Comparison of ENCODE assay signal across 30 mouse cellular contexts in the genomic region with DNA sequence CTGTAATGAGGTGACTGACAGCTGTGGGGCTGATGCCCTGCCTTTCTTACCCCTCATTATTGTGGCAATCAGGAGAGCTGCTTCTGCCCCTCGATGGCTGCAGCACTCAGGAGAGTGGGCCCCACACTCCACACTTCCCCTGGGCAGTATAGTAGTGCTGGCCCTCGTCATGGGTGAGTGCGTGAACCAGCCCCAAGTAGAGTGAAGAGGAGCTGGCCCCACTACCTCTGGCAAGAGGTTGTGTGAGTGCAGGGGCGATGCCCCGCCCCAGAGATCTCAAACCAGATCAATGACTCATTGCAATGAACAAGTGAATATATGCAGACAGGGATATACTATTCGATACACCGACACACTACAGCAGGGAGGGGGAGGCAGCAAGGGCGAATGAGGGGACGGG. TPM values are rescaled to one million over a fixed set of nuclear protein-coding genes. Genes with fewer than 3 reads are reported as not detected.
DNase-seq lines count a peak whose midpoint lies in the region; ATAC-seq lines count a peak whose summit lies in the region.
"Had no signal": no experiment of that assay in that cellular context is flagged by ENCODE, and none has a peak within 500 bp of the region (broad histone marks: within the 10 kb centered on the region; RNA-seq: fewer than 3 reads in every experiment).

No protein-coding gene starts in this region.

- no peak overlapping the region for H3K27ac ChIP-seq in liver, embryonic 12.5 days
- H3K27ac ChIP-seq: embryonic facial prominence, embryonic 15.5 days; hindbrain, embryonic 14.5 days; limb, embryonic 10.5 days; limb, embryonic 15.5 days had no signal

- H3K9me3 ChIP-seq in liver, embryonic 12.5 days (replicated peaks), result no peaks in the 10 kb centered on the region
- H3K9me3 ChIP-seq: embryonic facial prominence, embryonic 15.5 days; heart, embryonic 12.5 days; limb, embryonic 10.5 days; limb, embryonic 15.5 days had no signal

- H3K4me1 ChIP-seq in liver, embryonic 12.5 days, result no peaks in the 10 kb centered on the region
- H3K4me1 ChIP-seq: embryonic facial prominence, embryonic 15.5 days; heart, embryonic 12.5 days; limb, embryonic 10.5 days; limb, embryonic 15.5 days had no signal

- 84% methylated on average over 9 of the region's 9 CpGs for WGBS in liver, embryonic 12.5 days (ENCODE audit: insufficient replicate concordance)

- peaks cover 51% of the 10 kb centered on the region for H3K36me3 ChIP-seq in liver, embryonic 12.5 days

- no peak overlapping the region for H3K4me3 ChIP-seq in liver, embryonic 12.5 days
- H3K4me3 ChIP-seq: embryonic facial prominence, embryonic 15.5 days; heart, embryonic 12.5 days; limb, embryonic 10.5 days; limb, embryonic 15.5 days; megakaryocyte, embryonic 14.5 days had no signal

- no peak overlapping the region for H3K9ac ChIP-seq in liver, embryonic 12.5 days
- H3K9ac ChIP-seq: embryonic facial prominence, embryonic 15.5 days; forebrain, postnatal 0 days; heart, embryonic 12.5 days; hindbrain, embryonic 14.5 days; limb, embryonic 15.5 days; liver, postnatal 0 days had no signal

- no peak overlapping the region for H3K4me2 ChIP-seq in liver, embryonic 12.5 days
- H3K4me2 ChIP-seq: embryonic facial prominence, embryonic 15.5 days; heart, embryonic 12.5 days; hindbrain, embryonic 14.5 days; limb, embryonic 15.5 days had no signal

- ATAC-seq in frontal cortex, adult (ENCODE audit: low TSS enrichment), result peak; percentile 62; the same call in 1 of the 2 replicates
- 0 out of 2 replicates have a peak, but pooled peaks have one; percentile 18 for ATAC-seq in liver, embryonic 12.5 days
- peak; percentile 17; the same call in 1 of the 2 replicates for ATAC-seq in megakaryocyte progenitor cell, adult 5-6 weeks (replicated peaks; ENCODE audit: poor library complexity)
- ATAC-seq: activated CD4-positive, CD25-positive, alpha-beta regulatory T cell, adult 4 months; forebrain, postnatal 0 days; inflammation-experienced regulatory T-cells, adult 6 months; liver, postnatal 0 days had no signal

- no peak for DNase-seq in frontal cortex, adult 2 months (ENCODE audit: extremely low spot score in 1 of 2, low spot score in 1 of 2)
- DNase-seq in liver, result no peak
- peak; percentile 28 for DNase-seq in brain, adult 2 months (ENCODE audit: low read depth, low spot score)
- DNase-seq in gastrocnemius, postnatal 25 days, result no peak
- DNase-seq: adrenal gland, adult 2 months; B cell, adult 2 months; cerebellum, adult 9-10 months; forebrain, postnatal 0 days; gastrocnemius, postnatal 14 days; heart, adult 18-20 months; heart, postnatal 4 days; kidney, adult 11 months; layer of hippocampus, postnatal 36 days; liver, postnatal 0 days; lung, postnatal 36 days; midbrain, embryonic 14.5 days; right cerebral cortex, postnatal 4 days; thymus, postnatal 4 days had no signal

- H3K27me3 ChIP-seq in liver, embryonic 12.5 days (replicated peaks), result no peaks in the 10 kb centered on the region
- H3K27me3 ChIP-seq: embryonic facial prominence, embryonic 15.5 days; heart, embryonic 12.5 days; limb, embryonic 15.5 days; megakaryocyte, embryonic 14.5 days had no signal

RNA-seq across cellular contexts. Expression of a gene that starts 15.5 kb away (rescaled TPM):
- polyA plus RNA-seq in frontal cortex, adult 2 months (2012; rRNA removed), result 517 and 524 TPM in 2 replicates
- 224 and 227 TPM in 2 replicates for polyA plus RNA-seq in liver, embryonic 12.5 days (2016; fragmentation: Nextera tagmentation; extraction: Ambion mirVana)
- 150 and 160 TPM in 2 replicates for total RNA-seq in megakaryocyte progenitor cell, adult 5-6 weeks (2015)
- 142 and 157 TPM in 2 replicates for total RNA-seq in megakaryocyte progenitor cell, adult 5-6 weeks (2017)
- total RNA-seq in gastrocnemius, postnatal 25 days (2021), result 100 to 1,000 TPM; 261 to 271 TPM

RNA-seq across cellular contexts. Expression of a gene that starts 16.6 kb away (rescaled TPM):
- polyA plus RNA-seq in frontal cortex, adult 2 months (2012; rRNA removed), result 50.9 and 52.4 TPM in 2 replicates
- 37.2 and 41.5 TPM in 2 replicates for polyA plus RNA-seq in liver, embryonic 12.5 days (2016; fragmentation: Nextera tagmentation; extraction: Ambion mirVana)
- 49.4 and 54.2 TPM in 2 replicates for total RNA-seq in megakaryocyte progenitor cell, adult 5-6 weeks (2015)
- 18.5 and 25.5 TPM in 2 replicates for total RNA-seq in megakaryocyte progenitor cell, adult 5-6 weeks (2017)
- total RNA-seq in gastrocnemius, postnatal 25 days (2021), result 10 to 100 TPM; 22.9 to 27.6 TPM

RNA-seq across cellular contexts. Expression of a gene that starts 49.4 kb away (rescaled TPM):
- 164 and 184 TPM in 2 replicates for polyA plus RNA-seq in frontal cortex, adult 2 months (2012; rRNA removed)
- 15.1 and 17.5 TPM in 2 replicates for polyA plus RNA-seq in liver, embryonic 12.5 days (2016; fragmentation: Nextera tagmentation; extraction: Ambion mirVana)
- 103 and 130 TPM in 2 replicates for total RNA-seq in megakaryocyte progenitor cell, adult 5-6 weeks (2015)
- total RNA-seq in megakaryocyte progenitor cell, adult 5-6 weeks (2017), result 123 and 159 TPM in 2 replicates
- total RNA-seq in gastrocnemius, postnatal 25 days (2021), result 10 to 100 TPM; 55.6 to 75.8 TPM

RNA-seq across cellular contexts. Expression of a gene that starts 54.1 kb away (rescaled TPM):
- polyA plus RNA-seq in frontal cortex, adult 2 months (2012; rRNA removed), result 1.2 and 1.8 TPM in 2 replicates
- polyA plus RNA-seq in liver, embryonic 12.5 days (2016; fragmentation: Nextera tagmentation; extraction: Ambion mirVana), result 0.08 TPM in 1 of 2 replicates, not detected in the other
- total RNA-seq in megakaryocyte progenitor cell, adult 5-6 weeks (2015), result not detected in 2 replicates
- total RNA-seq in megakaryocyte progenitor cell, adult 5-6 weeks (2017), result not detected in 2 replicates
- under 1 TPM in 1 of 2 experiments, not detected in 1; 0.24 TPM for total RNA-seq in gastrocnemius, postnatal 25 days (2021)
- total RNA-seq: heart, adult 18-20 months; neutrophil, adult 5-6 weeks had no signal
- polyA plus RNA-seq: liver, postnatal 0 days had no signal
